Mouse (Mus musculus) kidney, adult 11 months (tissue): ENCODE measurements around the gene Rhox9.
"Not testable (repeated sequence)": the region's sequence is repeated elsewhere in the genome, so short reads cannot be mapped to it uniquely, and the experiment has no call there.

ENCODE experiments used
- DNase-seq: peaks from one replicate; pipeline ENCODE4 v3.0.0; 2022

The Rhox9 gene

GRCm38 (mm10) chrX:37901670-37902069, at the start of gene Rhox9:
TSS of gene Rhox9 (minus strand) at chrX:37901770.
- not testable (repeated sequence) for DNase-seq

GRCm38 (mm10) chrX:37916311-37916710, 14.7 kb upstream of the Rhox9 start:
- no peak for DNase-seq

DNA sequence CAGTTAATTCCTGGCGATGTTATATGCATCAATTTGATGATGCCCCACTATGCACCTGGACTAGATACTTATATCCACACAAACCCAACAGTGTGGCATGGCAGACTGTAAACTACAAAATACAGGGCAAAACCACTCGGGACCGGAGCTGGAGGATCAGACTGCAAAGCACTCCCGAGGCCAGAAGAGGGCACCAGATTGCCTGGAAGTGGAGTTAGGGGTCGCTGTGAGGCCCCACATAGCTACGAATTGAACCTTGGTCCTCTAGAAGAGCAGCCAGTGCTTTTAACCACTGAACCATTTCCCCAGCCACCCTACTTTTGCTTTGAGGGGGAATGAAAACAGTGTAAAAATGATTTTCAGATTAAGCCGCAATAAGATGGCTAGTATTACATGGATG, 7.0 kb upstream of the Rhox9 start:
- DNase-seq = no peak

DNA sequence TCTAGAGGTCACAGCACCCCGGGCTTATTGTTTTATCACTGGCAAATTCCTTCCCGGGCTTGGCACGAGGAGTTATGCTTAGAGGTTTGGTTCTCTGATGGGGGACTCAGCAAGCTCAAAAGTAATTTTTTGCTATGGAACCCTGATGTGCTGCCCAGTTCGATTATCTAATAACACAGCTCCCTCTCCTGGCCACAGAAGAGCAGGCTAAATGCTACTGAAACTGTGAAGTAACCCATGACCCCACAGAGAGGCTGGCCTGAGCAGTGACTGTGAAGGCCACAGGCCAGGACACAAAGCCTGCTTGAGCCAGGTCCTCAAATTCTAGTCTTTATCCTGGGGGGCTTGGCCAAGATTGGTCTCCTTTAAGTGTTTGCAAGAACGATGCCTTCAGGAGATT, 2.2 kb upstream of the Rhox9 start:
- no peak for DNase-seq

DNA sequence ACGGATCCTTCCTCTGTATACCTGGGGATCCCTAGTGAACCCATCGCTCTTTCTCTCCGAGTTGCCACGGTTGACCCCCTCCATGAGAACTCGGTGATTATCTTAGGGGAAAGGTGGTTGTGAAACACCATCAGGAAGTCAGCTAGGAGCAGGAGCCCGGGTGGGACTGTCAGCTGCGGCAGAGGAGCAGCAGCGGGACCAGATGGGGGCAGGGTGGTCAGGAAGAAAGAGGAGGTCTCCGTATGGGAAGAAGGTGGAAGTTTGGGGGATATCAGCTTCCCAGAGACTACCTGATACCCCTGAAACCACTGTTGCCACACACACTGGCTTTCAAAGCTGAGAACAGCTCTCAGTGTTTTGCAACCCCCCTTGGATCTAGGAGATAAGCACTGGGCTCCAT, 4.4 kb downstream of the Rhox9 start, which contains the start of gene Rhox7b:
Gene Rhox7b, minus strand, starts transcription at position 101 of the 400 bp plus-strand sequence.
- DNase-seq = not testable (repeated sequence)

DNA sequence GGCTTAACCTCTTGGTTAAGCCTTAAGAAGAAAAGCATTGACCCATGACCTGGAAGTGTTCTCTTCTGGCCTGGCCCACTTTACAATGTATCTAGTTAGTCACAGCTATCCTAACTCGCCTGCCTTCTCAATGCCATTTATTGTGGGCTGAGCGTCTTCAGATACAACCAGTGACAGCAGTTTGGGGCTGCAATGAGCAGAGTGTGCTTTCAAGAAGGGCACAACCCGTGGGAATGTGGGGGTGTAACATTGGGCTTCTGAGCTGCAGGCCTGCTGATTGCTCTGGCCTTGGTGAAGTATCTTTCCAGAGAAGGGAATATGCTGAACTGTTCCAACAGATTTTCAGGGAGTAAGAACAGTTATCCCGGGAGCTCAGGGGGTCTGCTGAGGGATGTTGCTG, 22.7 kb downstream of the Rhox9 start, which contains the start of gene Rhox8:
Gene Rhox8, minus strand, starts transcription at position 101 of the 400 bp plus-strand sequence.
- DNase-seq = no peak

GRCm38 (mm10) chrX:37871641-37872040, 29.9 kb downstream of the Rhox9 start:
- DNase-seq = no peak
